Mouse (Mus musculus) neural tube, embryonic 15.5 days (tissue): ENCODE data around the gene Tspan9. TPM values are rescaled to one million over a fixed set of nuclear protein-coding genes. Genes with fewer than 3 reads are reported as not detected.
A peak's percentile ranks its signal among the peaks of the same experiment; 100 is the strongest.

Experiments
- ATAC-seq: fragments of 200-750 bp; cut with Nextera tagmentation; 2 replicates; pipeline ENCODE4 v1.8.0; 2017; ENCODE audit warnings: mild to moderate bottlenecking, moderate TSS enrichment, moderate library complexity; ENCODE audit not compliant: low FRiP score
- H3K27ac ChIP-seq: fragments of 300-500 bp; sonication (generic); replicated peaks from 2 replicates; pipeline ENCODE4 v1.5.1; 2015; ENCODE audit warnings: mild to moderate bottlenecking, inconsistent platforms
- H3K27me3 ChIP-seq: fragments of 300-500 bp; sonication (generic); replicated peaks from 2 replicates; pipeline ENCODE4 v1.6.1; 2015; ENCODE audit warnings: inconsistent platforms
- H3K36me3 ChIP-seq: fragments of 300-500 bp; sonication (generic); 2 replicates; pipeline ENCODE4 v1.6.1; 2015; ENCODE audit warnings: inconsistent platforms
- H3K4me1 ChIP-seq: fragments of 300-500 bp; sonication (generic); 2 replicates; pipeline ENCODE4 v1.6.1; 2015; ENCODE audit warnings: inconsistent platforms
- H3K4me2 ChIP-seq: fragments of 300-500 bp; sonication (generic); 2 replicates; pipeline ENCODE4 v1.6.1; 2015; ENCODE audit warnings: inconsistent platforms, mild to moderate bottlenecking, moderate library complexity
- H3K4me3 ChIP-seq: fragments of 300-500 bp; sonication (generic); replicated peaks from 2 replicates; pipeline ENCODE4 v1.5.1; 2015; ENCODE audit warnings: mild to moderate bottlenecking, inconsistent platforms
- H3K9ac ChIP-seq: fragments of 300-500 bp; sonication (generic); replicated peaks from 2 replicates; pipeline ENCODE4 v1.6.1; 2015; ENCODE audit warnings: mild to moderate bottlenecking, inconsistent platforms
- H3K9me3 ChIP-seq: fragments of 300-500 bp; sonication (generic); replicated peaks from 2 replicates; pipeline ENCODE4 v1.6.1; 2016; ENCODE audit warnings: inconsistent platforms
- WGBS: fragments of 180-500 bp; shearing (Covaris S2); methylation state at CpG from one replicate; pipeline ENCODE4 v1.1.7; 2015; ENCODE audit warnings: mixed read lengths; 5-methylcytosine and 5-hydroxymethylcytosine counted together
- polyA plus RNA-seq: library from polyadenylated mRNA; unstranded; fragments of >200 nt; fragmentation: Nextera tagmentation; extraction: Ambion mirVana; gene quantifications from 2 replicates; pipeline ENCODE4 v1.2.1, GENCODE M21; 2015

Tspan9 gene
- polyA plus RNA-seq, 1 experiment from 2014 or later, result 48.3 TPM

DNA sequence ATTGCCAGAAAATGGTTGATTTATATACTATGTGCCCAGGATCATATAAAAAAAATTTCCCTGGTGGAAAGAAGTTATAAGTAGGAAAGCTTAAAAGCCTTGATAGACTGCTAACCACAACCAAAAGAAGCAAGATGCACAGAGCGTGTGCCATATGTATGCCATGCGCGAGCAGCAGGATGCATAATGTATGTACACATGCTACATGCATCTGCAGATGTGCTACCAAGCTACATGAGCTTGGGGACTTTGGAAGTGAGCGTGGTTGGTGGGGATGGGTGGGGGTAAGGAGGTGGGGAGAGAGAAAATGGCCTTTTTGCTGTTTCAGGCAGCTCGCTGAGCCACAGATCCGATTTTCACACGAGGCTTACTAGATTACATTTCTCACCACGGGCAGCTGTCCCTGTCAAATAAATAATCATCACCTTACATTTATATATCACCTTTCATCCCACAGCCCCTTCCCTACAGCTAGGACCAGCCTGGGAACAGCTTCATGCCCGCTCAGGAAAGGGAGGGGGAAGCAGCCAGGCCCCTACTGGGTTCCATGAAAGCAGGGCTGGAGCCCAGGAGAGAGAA lies 57.8 kb downstream of the Tspan9 start:
- Histone ChIP-seq H3K4me1 (peaks cover 41% of the 10 kb centered on the region), H3K9ac (0 out of 2 replicates have a peak overlapping the region, but pooled peaks have one; percentile 7), H3K4me2 (no peak overlapping the region), H3K4me3 (no peak overlapping the region), H3K27ac (no peak overlapping the region), H3K9me3 (no peaks in the 10 kb centered on the region), H3K36me3 (no peaks in the 10 kb centered on the region), H3K27me3 (no peaks in the 10 kb centered on the region)
- WGBS, result 49% methylated on average over 9 of the region's 9 CpGs
- peak; percentile 26; the same call in 1 of the 2 replicates for ATAC-seq

DNA sequence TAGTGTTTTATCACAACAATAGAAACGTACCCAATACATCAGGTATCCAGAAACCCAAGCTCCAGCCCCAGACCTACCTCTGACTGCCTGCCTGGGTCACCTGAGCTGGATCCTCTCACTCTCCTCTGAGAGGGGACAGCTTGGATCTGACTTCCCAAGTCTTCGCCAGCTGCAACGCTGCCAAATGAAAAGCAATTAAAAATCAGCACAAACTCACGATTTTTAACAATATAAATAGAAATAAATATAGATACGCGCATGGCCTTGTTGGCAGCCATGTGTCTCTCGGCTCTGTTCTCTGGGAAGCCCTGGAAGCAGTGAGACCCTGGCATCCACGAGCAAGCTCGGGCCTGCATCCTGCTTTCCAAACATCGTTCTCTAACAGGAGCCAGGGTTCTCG lies 60.1 kb downstream of the Tspan9 start:
- no peak overlapping the region for H3K4me2 ChIP-seq
- H3K9me3 ChIP-seq, result no peaks in the 10 kb centered on the region
- WGBS, result 75% methylated on average over 11 of the region's 11 CpGs
- no peak for ATAC-seq
- H3K4me3 ChIP-seq, result no peak overlapping the region
- no peaks in the 10 kb centered on the region for H3K36me3 ChIP-seq
- H3K4me1 ChIP-seq, result peaks cover 35% of the 10 kb centered on the region
- H3K9ac ChIP-seq, result no peak overlapping the region
- no peaks in the 10 kb centered on the region for H3K27me3 ChIP-seq
- no peak overlapping the region for H3K27ac ChIP-seq

GRCm38 (mm10) chr6:128081781-128082180 lies 61.6 kb downstream of the Tspan9 start:
- no peak for ATAC-seq

GRCm38 (mm10) chr6:128081293-128081692 lies 62.1 kb downstream of the Tspan9 start:
- H3K27me3 ChIP-seq, result no peaks in the 10 kb centered on the region
- WGBS, result 63% methylated on average over 8 of the region's 8 CpGs
- no peaks in the 10 kb centered on the region for H3K9me3 ChIP-seq
- peaks cover 42% of the 10 kb centered on the region for H3K4me1 ChIP-seq
- H3K9ac ChIP-seq, result no peak overlapping the region
- 0 out of 2 replicates have a peak, but pooled peaks have one; percentile 16 for ATAC-seq
- H3K4me2 ChIP-seq, result no peak overlapping the region
- H3K27ac ChIP-seq, result no peak overlapping the region
- H3K36me3 ChIP-seq, result no peaks in the 10 kb centered on the region
- H3K4me3 ChIP-seq, result no peak overlapping the region

More at GRCm38 (mm10) chr6:128081781-128082180, 61.6 kb downstream of the Tspan9 start:
- Histone ChIP-seq H3K9ac (no peak overlapping the region), H3K9me3 (no peaks in the 10 kb centered on the region), H3K36me3 (no peaks in the 10 kb centered on the region), H3K27me3 (no peaks in the 10 kb centered on the region), H3K27ac (no peak overlapping the region), H3K4me3 (no peak overlapping the region), H3K4me2 (no peak overlapping the region), H3K4me1 (peaks cover 44% of the 10 kb centered on the region)
- 93% methylated on average over 5 of the region's 5 CpGs for WGBS

DNA sequence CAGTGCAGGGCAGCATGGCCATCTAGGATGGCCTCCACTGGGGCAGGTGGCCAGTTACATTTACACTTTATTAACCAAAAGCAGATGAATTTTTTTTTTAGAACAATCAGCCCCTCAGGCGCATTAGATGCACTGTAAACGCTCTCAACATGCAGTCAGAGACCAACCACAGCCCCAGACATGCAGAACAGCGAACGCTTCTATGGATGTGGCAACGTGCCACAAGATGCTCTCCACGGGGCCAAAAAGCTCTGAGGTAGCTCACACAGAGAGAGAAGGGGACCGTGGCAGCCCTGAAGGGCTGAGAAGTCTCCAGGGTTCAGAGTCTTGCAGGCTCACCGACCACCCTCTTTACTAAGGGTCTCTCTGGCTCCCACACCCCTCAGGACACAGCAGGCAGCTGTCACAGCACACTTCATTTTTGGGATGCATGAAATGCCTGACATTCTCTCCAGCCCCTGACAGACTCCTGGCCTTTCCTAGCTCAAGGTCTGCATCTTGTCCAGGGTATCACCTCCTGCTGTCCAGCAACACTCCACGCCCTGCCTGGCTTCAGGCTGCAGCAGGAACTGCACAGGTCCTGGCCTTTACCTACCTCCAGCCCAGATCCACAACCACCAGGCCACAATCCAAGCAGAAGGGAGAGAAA lies 63.7 kb downstream of the Tspan9 start:
- WGBS, result 67% methylated on average over 9 of the region's 9 CpGs
- Histone ChIP-seq H3K36me3 (no peaks in the 10 kb centered on the region), H3K4me2 (no peak overlapping the region), H3K9me3 (no peaks in the 10 kb centered on the region), H3K27me3 (no peaks in the 10 kb centered on the region), H3K9ac (no peak overlapping the region), H3K27ac (no peak overlapping the region), H3K4me1 (peaks cover 35% of the 10 kb centered on the region), H3K4me3 (no peak overlapping the region)
- ATAC-seq, result no peak

DNA sequence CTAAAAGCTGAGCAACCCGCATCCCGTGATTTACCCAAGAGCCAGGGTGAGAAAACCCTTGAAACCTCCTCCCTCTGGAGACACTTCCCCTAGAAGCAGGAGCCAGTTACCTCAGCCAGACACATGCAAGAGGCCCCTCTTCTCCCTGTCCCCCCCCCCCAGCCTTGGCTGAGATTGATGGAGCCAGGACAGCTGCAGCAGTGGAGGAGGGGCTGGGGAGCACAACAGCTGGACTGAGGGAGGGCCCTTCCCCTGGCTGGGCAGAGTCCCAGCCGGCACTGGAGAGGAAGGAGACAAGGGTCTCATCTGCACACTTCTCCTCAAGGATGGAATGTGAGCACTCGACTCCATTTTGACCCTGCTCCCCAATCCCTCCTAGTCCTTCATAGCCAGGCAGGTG lies 64.9 kb downstream of the Tspan9 start:
- Histone ChIP-seq H3K4me1 (peaks cover 33% of the 10 kb centered on the region), H3K36me3 (no peaks in the 10 kb centered on the region), H3K4me3 (no peak overlapping the region), H3K27ac (no peak overlapping the region), H3K9me3 (no peaks in the 10 kb centered on the region), H3K9ac (no peak overlapping the region), H3K27me3 (no peaks in the 10 kb centered on the region), H3K4me2 (no peak overlapping the region)
- no peak for ATAC-seq
- WGBS, result 62% methylated on average over 4 of the region's 4 CpGs

DNA sequence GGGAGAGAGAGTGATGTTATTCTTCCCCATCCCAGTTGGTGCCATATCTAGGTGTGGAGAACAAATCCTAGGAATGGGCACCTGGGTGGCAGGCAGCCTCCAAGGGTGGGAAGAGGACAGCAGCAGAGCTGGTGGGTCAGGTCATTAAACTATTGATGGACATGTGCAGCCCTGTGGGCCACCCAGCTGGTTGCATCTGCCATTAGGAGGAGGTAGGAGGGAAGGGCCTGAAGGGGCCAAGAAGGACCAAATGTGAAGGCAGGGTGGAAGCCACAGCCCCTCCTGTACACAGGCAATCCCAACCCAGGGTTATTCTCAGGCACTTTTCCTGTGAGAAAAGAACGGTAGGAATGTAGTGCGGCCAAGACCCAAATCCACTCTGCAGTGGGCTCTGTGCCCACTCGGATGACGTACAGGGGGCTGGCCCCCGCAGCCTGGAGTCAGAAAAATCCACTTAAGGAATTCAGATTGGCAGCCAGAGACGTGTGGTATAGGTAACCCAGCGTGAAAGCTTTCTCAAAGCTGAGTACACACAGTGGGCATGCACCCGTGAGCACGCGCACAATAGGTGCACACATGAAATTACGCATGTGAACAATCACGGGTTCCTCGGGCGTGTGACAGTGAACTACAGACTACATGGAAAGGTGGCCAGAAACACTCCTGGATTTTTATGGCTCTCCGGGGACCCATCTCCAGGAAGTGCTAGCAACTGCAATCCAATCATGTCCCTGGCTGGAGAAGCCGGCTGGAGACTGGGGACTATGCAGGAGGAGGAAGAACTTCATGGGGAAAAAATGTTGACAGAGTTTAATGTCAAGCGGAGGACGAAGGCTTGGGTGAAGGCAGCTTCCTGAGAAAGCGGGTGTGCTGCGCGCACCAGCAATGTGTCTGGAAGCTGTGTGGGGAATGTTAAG lies 67.0 kb downstream of the Tspan9 start:
- H3K9ac ChIP-seq, result no peak overlapping the region
- H3K27me3 ChIP-seq, result no peaks in the 10 kb centered on the region
- peaks cover 40% of the 10 kb centered on the region for H3K4me1 ChIP-seq
- no peak for ATAC-seq
- no peak overlapping the region for H3K27ac ChIP-seq
- no peak overlapping the region for H3K4me3 ChIP-seq
- H3K36me3 ChIP-seq, result no peaks in the 10 kb centered on the region
- no peaks in the 10 kb centered on the region for H3K9me3 ChIP-seq
- H3K4me2 ChIP-seq, result no peak overlapping the region
- 75% methylated on average over 21 of the region's 21 CpGs for WGBS

DNA sequence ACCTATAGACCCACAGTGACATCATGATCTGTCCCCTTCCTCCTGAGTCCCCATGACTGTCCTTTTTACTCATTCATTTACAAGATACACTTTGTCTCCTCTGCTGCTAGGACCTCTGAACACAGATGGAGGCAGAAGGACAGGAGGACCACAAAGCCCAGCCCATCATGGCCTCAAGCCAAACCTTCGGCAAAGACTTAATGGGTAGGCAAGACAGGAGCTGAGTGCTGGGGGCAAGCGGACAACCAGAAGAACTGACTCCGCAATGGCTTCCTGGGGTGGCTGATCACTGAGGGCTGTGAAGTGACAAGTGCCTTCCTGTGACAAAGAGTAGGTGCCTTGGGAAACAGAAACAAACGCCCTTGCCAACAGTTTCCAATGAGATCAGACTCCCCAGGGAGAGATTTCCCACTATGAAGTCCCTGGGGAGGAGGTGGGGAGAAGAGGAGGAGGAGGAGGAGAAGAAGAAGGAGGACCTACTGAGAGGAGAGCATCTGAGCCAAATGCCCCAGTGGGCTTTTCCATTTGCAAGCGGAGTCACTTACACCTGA lies 67.9 kb downstream of the Tspan9 start:
- Histone ChIP-seq H3K4me2 (no peak overlapping the region), H3K9ac (no peak overlapping the region), H3K27me3 (no peaks in the 10 kb centered on the region), H3K4me1 (peaks cover 46% of the 10 kb centered on the region), H3K4me3 (no peak overlapping the region), H3K27ac (no peak overlapping the region), H3K9me3 (no peaks in the 10 kb centered on the region), H3K36me3 (no peaks in the 10 kb centered on the region)
- no peak for ATAC-seq
- WGBS, result 65% methylated on average over 5 of the region's 5 CpGs

GRCm38 (mm10) chr6:128070921-128071558 lies 72.4 kb downstream of the Tspan9 start:
- 0 out of 2 replicates have a peak overlapping the region, but pooled peaks have one; percentile 9 for H3K27ac ChIP-seq
- no peaks in the 10 kb centered on the region for H3K9me3 ChIP-seq
- H3K27me3 ChIP-seq, result no peaks in the 10 kb centered on the region
- H3K9ac ChIP-seq, result no peak overlapping the region
- ATAC-seq, result no peak
- WGBS, result 81% methylated on average over 12 of the region's 12 CpGs
- no peak overlapping the region for H3K4me3 ChIP-seq
- H3K36me3 ChIP-seq, result no peaks in the 10 kb centered on the region
- H3K4me2 ChIP-seq, result no peak overlapping the region
- H3K4me1 ChIP-seq, result peaks cover 23% of the 10 kb centered on the region

GRCm38 (mm10) chr6:128070072-128070872 lies 73.1 kb downstream of the Tspan9 start:
- H3K9me3 ChIP-seq, result no peaks in the 10 kb centered on the region
- no peak overlapping the region for H3K9ac ChIP-seq
- no peaks in the 10 kb centered on the region for H3K27me3 ChIP-seq
- 73% methylated on average over 19 of the region's 19 CpGs for WGBS
- no peaks in the 10 kb centered on the region for H3K36me3 ChIP-seq
- H3K27ac ChIP-seq, result 0 out of 2 replicates have a peak overlapping the region, but pooled peaks have one; percentile 9
- H3K4me2 ChIP-seq, result no peak overlapping the region
- no peak overlapping the region for H3K4me3 ChIP-seq
- no peak for ATAC-seq
- peaks cover 31% of the 10 kb centered on the region for H3K4me1 ChIP-seq
